Mouse (Mus musculus): ENCODE measurements around the gene Arhgef40. TPM values are rescaled to one million over a fixed set of nuclear protein-coding genes. Genes with fewer than 3 reads are reported as not detected.

Arhgef40 gene
- polyA plus RNA-seq, 1 experiment: 24.1 TPM

GRCm38 (mm10) chr14:51996866-51997265, 12.3 kb downstream of the Arhgef40 start:
- Histone ChIP-seq H3K4me1 (ENCODE audit: control insufficient read depth, insufficient read depth, low read length) (no peaks in the 10 kb centered on the region), H3K27ac (ENCODE audit: insufficient read depth, low read length) (no peak overlapping the region), H3K4me3 (ENCODE audit: insufficient read depth, low read length) (no peak overlapping the region)
- TF ChIP-seq POLR2A (IDR thresholded peaks at IDR 0.05; ENCODE audit: extremely low read depth, insufficient read depth, low read length) (no peak), CTCF (IDR thresholded peaks at IDR 0.05; ENCODE audit: extremely low read depth, insufficient read depth, low read length) (no peak)

- Histone ChIP-seq H3K4me1 (ENCODE audit: control insufficient read depth, insufficient read depth, low read length) (no peaks in the 10 kb centered on the region), H3K27ac (ENCODE audit: insufficient read depth, low read length) (no peak overlapping the region), H3K4me3 (ENCODE audit: insufficient read depth, low read length) (no peak overlapping the region)
- TF ChIP-seq CTCF (IDR thresholded peaks at IDR 0.05; ENCODE audit: extremely low read depth, insufficient read depth, low read length) (no peak), POLR2A (IDR thresholded peaks at IDR 0.05; ENCODE audit: extremely low read depth, insufficient read depth, low read length) (no peak)
Observed at GRCm38 (mm10) chr14:51997483-51997882, 13.0 kb downstream of the Arhgef40 start.

- no peak for TF ChIP-seq CTCF (IDR thresholded peaks at IDR 0.05; ENCODE audit: extremely low read depth, insufficient read depth, low read length)
- peak; percentile 46; the same call in 1 of the 2 replicates for TF ChIP-seq POLR2A (IDR thresholded peaks at IDR 0.05; ENCODE audit: extremely low read depth, insufficient read depth, low read length)
- peaks cover 3% of the 10 kb centered on the region for H3K4me1 ChIP-seq (ENCODE audit: control insufficient read depth, insufficient read depth, low read length)
- H3K27ac ChIP-seq (ENCODE audit: insufficient read depth, low read length): peak overlapping the region; percentile 69
- peak overlapping the region; percentile 39 for H3K4me3 ChIP-seq (ENCODE audit: insufficient read depth, low read length)
Observed at GRCm38 (mm10) chr14:52003981-52004495, 19.5 kb downstream of the Arhgef40 start.

- peaks cover 4% of the 10 kb centered on the region for H3K4me1 ChIP-seq (ENCODE audit: control insufficient read depth, insufficient read depth, low read length)
- H3K4me3 ChIP-seq (ENCODE audit: insufficient read depth, low read length): no peak overlapping the region
Observed at GRCm38 (mm10) chr14:52005141-52005540, 20.6 kb downstream of the Arhgef40 start.

GRCm38 (mm10) chr14:52005616-52006015, 21.1 kb downstream of the Arhgef40 start:
- Histone ChIP-seq H3K27ac (ENCODE audit: insufficient read depth, low read length) (no peak overlapping the region), H3K4me1 (ENCODE audit: control insufficient read depth, insufficient read depth, low read length) (peaks cover 4% of the 10 kb centered on the region), H3K4me3 (ENCODE audit: insufficient read depth, low read length) (no peak overlapping the region)
- TF ChIP-seq CTCF (IDR thresholded peaks at IDR 0.05; ENCODE audit: extremely low read depth, insufficient read depth, low read length) (no peak), POLR2A (IDR thresholded peaks at IDR 0.05; ENCODE audit: extremely low read depth, insufficient read depth, low read length) (no peak)

More at GRCm38 (mm10) chr14:52005141-52005540, 20.6 kb downstream of the Arhgef40 start:
- TF ChIP-seq CTCF (IDR thresholded peaks at IDR 0.05; ENCODE audit: extremely low read depth, insufficient read depth, low read length) (no peak), POLR2A (IDR thresholded peaks at IDR 0.05; ENCODE audit: extremely low read depth, insufficient read depth, low read length) (no peak)
- no peak overlapping the region for H3K27ac ChIP-seq (ENCODE audit: insufficient read depth, low read length)

GRCm38 (mm10) chr14:52006241-52006640, 21.7 kb downstream of the Arhgef40 start:
- H3K4me1 ChIP-seq (ENCODE audit: control insufficient read depth, insufficient read depth, low read length): peaks cover 4% of the 10 kb centered on the region
- peak; percentile 12; the same call in 1 of the 2 replicates for TF ChIP-seq CTCF (IDR thresholded peaks at IDR 0.05; ENCODE audit: extremely low read depth, insufficient read depth, low read length)
- TF ChIP-seq POLR2A (IDR thresholded peaks at IDR 0.05; ENCODE audit: extremely low read depth, insufficient read depth, low read length): no peak
- no peak overlapping the region for H3K27ac ChIP-seq (ENCODE audit: insufficient read depth, low read length)
- no peak overlapping the region for H3K4me3 ChIP-seq (ENCODE audit: insufficient read depth, low read length)

GRCm38 (mm10) chr14:52006771-52007170, 22.3 kb downstream of the Arhgef40 start:
- H3K4me1 ChIP-seq (ENCODE audit: control insufficient read depth, insufficient read depth, low read length): peaks cover 4% of the 10 kb centered on the region
- no peak overlapping the region for H3K27ac ChIP-seq (ENCODE audit: insufficient read depth, low read length)
- H3K4me3 ChIP-seq (ENCODE audit: insufficient read depth, low read length): no peak overlapping the region
- TF ChIP-seq POLR2A (IDR thresholded peaks at IDR 0.05; ENCODE audit: extremely low read depth, insufficient read depth, low read length): no peak
- TF ChIP-seq CTCF (IDR thresholded peaks at IDR 0.05; ENCODE audit: extremely low read depth, insufficient read depth, low read length): no peak

- Histone ChIP-seq H3K27ac (ENCODE audit: insufficient read depth, low read length) (no peak overlapping the region), H3K4me1 (ENCODE audit: control insufficient read depth, insufficient read depth, low read length) (0 out of 2 replicates have a peak, but pooled peaks cover 1% of the 10 kb centered on the region), H3K4me3 (ENCODE audit: insufficient read depth, low read length) (0 out of 2 replicates have a peak overlapping the region, but pooled peaks have one; percentile 4)
- no peak for TF ChIP-seq POLR2A (IDR thresholded peaks at IDR 0.05; ENCODE audit: extremely low read depth, insufficient read depth, low read length)
- peak; percentile 97 for TF ChIP-seq CTCF (IDR thresholded peaks at IDR 0.05; ENCODE audit: extremely low read depth, insufficient read depth, low read length)
Observed at GRCm38 (mm10) chr14:52008321-52009203, 24.0 kb downstream of the Arhgef40 start.

- no peak for TF ChIP-seq CTCF (IDR thresholded peaks at IDR 0.05; ENCODE audit: extremely low read depth, insufficient read depth, low read length)
- no peak for TF ChIP-seq POLR2A (IDR thresholded peaks at IDR 0.05; ENCODE audit: extremely low read depth, insufficient read depth, low read length)
- H3K4me1 ChIP-seq (ENCODE audit: control insufficient read depth, insufficient read depth, low read length): 0 out of 2 replicates have a peak, but pooled peaks cover 1% of the 10 kb centered on the region
- 0 out of 2 replicates have a peak overlapping the region, but pooled peaks have one; percentile 4 for H3K4me3 ChIP-seq (ENCODE audit: insufficient read depth, low read length)
- no peak overlapping the region for H3K27ac ChIP-seq (ENCODE audit: insufficient read depth, low read length)
Observed at GRCm38 (mm10) chr14:52009361-52009760, 24.8 kb downstream of the Arhgef40 start.
